Mouse (Mus musculus): ENCODE measurements at regions not wholly inside any gene's neighbourhood (a gene's known extent, or its start where the extent isn't known, plus 50 kb on each side); places are given as distances from the start of the nearest gene placed in this dataset.

GRCm38 (mm10) chr13:94707371-94708280, 81.1 kb upstream of the Tbca start:
- in situ Hi-C loops (cut with MboI, MseI) = no loop called here

- in situ Hi-C loops (cut with MboI, MseI) = no loop called here
Measured at GRCm38 (mm10) chr13:94708786-94709185, 79.9 kb upstream of the Tbca start.

GRCm38 (mm10) chr13:94709691-94710573, 78.8 kb upstream of the Tbca start:
- in situ Hi-C loops (cut with MboI, MseI) = no loop called here

DNA sequence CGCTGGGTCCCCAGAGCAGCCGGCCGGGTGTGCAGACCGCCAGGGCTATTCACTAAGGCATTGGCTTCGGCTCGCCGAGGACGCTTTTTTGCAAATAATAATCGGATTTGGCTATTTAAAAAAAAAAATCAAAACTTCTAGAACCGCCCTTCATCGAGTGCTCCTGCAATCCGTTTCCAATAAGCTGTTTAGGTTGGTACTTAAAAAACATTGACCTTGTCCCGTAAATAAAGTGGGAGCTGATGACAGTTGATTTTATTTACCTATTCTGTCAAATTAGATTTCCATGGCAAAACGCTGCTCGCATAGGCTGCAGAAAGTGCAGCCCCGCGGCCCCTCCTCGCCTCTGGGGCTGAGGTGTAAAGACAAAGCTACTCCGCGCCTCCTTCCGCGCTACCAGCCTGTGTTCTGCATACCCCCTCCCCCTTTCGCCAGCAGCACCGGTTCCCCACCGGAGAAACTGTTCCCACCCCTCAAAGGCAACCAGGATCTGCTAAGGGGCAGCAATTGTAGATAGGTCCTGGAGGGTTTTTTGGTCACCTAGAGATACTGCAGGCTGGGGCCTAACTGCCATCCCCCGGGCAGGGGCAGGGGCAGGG, 78.0 kb upstream of the Tbca start:
- in situ Hi-C loops (cut with MboI, MseI) = no loop called here

GRCm38 (mm10) chr13:94713451-94713850, 75.3 kb upstream of the Tbca start:
- in situ Hi-C loops (cut with MboI, MseI) = no loop called here

DNA sequence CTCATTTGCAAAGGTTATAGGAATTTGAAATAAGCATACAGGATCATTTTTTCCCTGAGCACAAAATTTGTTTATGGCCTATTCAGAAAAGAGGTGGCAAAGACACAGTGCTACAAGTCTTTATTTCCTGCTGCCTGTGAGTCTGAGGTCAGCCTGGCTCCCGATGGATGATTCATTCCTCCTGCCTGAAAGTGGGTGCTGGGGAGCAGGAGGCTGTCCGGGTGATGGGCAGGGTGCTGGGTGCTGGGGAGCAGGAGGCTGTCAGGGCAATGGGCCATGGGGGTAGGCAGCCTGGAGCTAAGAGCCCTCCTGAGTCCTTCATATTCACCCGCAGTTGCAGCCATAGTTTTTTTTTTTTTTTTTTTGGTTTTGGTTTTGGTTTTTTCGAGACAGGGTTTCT, 67.1 kb upstream of the Tbca start:
- in situ Hi-C loops (cut with MboI, MseI) = no loop called here
